Mouse (Mus musculus) layer of hippocampus, adult 8-10 months (tissue): ENCODE measurements around the gene Rhno1. TPM values are rescaled to one million over a fixed set of nuclear protein-coding genes. Genes with fewer than 3 reads are reported as not detected.

Experiments
- DNase-seq, 2 experiments: peaks; one replicate each; pipeline ENCODE4 v3.0.0; 2022; ENCODE audit warnings: low spot score in 2 of 2
- total RNA-seq, 4 experiments: library from RNA; stranded (reverse); gene quantifications; 2 replicates each; pipeline ENCODE4 v1.2.4; 2022

The Rhno1 gene
- total RNA-seq, 4 experiments from 2014 or later: 18.6 to 22.1 (median 20.0) TPM

DNA sequence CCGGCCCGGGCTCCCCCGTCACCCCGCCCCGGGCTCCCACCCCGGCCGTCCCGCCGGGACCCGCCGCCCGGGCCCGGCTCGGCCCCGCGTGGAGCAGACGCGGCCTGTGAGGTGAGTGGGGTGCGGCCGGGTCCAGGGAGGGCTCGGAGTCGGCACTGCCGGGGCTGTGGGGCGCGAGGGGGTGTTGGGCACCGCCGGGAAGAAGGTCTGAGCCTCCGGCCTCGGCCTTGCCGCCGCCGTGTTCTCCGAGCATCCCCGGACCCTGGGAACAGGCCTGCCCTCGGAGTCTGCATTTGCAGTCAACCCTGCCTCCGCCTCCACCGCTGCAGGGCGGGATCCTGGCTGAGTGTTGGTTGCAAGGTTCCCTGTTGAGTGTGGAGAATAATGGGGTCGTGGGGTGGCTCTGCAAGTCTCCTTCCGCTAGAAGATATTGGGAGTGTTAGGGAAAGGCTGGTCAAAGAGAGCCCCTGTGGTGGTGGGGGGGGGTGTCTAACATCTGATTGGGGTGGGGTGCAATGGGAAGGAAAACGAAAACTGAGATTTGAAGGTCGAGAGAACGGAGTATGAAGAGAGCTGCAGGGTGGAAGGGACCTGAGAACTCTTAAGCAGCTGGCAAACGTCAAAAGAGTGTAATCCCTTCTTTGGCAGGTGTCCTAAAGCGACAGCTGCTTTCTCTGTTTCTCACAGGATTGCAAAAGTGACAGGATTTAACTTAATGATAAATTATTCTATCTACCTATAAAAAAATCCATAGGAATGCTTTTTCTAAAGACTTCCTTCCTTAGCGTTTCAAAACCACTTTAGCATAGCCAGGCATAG lies 505 bp upstream of the Rhno1 start:
- DNase-seq: no peak

DNA sequence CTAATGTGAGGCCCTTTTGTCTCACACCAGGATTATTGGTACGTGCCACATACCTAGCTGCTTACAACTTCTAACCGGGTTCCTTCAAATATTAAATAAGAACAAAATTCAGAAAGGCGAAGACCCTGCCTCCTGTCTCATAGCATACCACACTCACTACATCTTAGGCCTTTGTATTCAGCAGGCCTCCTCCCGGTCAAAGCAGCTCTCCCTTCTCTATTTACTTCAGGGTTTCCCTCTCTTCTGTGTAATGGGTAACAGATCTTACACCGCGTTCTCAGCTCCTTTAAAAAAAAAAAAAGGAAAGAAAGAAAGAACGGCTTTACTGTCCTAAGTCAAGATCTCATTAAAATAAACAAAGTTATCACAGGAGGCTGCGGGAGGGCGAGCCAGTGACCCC lies 810 bp downstream of the Rhno1 start:
- DNase-seq: no peak

DNA sequence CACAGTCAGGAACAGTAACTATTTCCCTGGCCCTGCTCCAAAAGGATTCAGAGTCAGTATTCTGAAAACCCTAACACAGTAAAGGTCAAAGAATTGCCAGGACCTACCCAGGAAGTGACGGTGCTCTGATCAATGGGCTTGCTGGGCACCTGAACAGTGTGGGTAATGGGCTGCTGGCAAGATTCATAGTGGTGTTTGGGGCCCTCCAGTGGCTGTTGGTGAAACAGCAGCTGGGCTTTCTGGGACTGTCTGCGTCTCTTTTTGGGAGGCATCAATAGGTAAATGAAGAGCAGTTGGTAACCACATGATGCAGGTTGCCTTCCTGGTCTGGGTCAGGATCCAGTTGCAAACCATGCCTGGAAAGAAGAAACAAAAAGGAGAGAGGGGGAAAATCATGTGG lies 3.7 kb downstream of the Rhno1 start:
- peak in 1 of 2 experiments; percentile 78 for DNase-seq

DNA sequence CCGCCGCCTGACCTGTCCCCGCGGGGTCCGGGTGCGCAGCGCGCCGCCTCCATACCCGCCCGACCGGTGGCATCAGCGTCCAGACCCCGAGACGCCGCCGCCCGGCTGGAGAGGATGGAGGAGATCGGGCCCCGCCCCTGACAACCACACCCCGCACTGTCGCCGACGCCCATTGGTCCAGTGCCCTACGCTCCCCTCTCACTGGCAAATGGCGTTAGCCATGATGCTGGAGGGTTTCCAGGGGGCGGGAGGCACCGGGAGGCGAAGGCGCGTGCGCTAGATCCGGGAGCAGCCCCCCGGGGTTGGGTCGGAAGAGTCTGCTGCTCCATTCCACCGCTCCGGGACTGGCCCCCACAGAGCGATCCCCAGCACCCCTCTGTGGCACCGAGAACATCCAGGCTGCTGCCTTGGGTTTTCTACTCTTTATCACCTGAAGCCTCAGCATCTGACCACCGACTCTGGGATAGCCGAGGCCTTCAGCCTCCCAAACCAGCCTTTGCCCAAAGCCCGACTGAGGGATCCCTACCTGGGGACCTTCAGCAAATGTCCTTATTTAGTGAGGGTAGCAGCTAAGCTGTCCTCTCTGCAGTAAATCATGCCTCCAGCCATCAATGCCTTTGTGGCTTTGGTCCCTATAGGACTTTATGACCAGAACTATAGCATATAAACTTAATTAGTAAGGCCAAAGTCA lies 6.8 kb downstream of the Rhno1 start, which contains the start of gene Tulp3:
Gene Tulp3, minus strand, starts transcription at position 126 of the 691 bp plus-strand sequence.
- DNase-seq: peak; percentile 96

GRCm38 (mm10) chr6:128355201-128355681 lies 7.5 kb downstream of the Rhno1 start:
- peak; percentile 37 to 59 for DNase-seq

DNA sequence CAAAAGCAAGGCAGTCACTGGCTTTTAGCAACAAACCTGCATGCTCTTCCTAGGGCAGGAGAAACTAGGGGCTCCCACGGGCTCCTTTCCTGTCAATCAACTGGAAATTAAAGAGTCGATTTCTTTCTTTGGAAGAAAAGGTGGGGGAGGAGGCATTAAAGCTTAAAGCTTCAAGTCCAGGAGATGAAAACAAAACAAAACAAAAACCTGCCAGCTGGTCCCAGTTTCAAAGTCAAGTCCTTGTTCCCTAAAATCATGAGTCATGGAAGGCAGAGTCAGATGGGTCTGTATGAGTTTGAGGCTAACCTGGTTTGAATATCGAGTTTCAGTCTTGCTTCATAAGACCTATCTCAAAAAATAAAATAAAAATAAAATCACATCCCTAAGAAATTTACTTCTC lies 8.6 kb downstream of the Rhno1 start:
- no peak for DNase-seq

DNA sequence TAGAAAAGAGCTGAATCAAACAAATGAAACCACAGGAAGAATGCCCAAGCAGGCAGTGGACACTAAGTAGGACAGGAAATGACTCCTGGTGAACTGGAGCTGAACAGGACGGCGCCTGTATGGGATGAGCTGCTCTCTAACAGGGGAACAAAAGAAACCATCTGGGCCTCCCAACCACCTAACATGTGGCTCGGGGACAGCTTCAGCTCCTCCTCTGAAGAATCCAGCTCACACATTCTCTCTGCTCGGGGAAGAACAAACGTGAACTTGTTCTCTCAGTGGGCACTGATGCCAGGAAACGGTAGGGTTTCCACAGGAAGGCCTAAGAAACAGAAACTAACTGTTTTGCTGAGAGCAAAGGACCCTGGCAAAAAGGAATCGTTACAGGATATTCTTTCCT lies 13.0 kb downstream of the Rhno1 start:
- peak; percentile 52 to 58 for DNase-seq

DNA sequence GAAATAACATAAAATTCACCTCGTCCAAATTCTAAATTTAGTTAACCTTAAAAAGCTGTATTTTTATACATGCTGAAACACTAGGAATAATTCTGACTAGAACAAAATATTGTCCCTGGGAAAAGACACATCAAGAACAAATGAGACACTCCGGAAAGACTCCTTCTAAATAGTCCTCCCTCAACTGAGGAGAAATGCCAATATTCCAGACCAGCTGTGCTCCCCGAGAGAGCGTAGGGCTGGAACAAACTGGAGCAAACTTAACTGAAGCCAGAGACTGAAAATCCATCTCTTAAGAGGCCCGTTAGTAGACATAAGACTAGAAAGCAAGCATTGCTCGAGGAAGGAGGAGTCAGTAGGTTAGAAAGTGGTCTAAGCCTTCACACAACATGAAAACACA lies 15.9 kb downstream of the Rhno1 start:
- no peak for DNase-seq

DNA sequence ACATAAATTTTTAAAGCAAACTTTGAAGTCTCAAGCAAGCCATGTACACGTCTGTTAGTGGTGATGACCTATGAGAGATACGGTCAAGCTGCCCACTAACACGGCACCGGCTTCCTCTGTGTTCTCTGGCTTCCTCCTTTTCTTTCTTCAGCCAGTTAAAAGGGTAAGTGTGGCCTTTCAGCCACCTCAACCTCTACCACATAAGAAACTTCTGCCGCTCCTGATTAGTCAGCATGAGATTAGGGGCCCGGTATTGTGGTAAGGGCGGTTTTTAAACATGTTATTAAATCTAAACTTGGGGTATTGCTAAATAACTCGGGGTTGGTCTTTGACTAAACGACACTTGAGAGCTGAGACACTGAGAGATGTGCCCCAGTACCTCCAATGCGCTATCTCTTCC lies 17.1 kb downstream of the Rhno1 start:
- DNase-seq: no peak

- no peak for DNase-seq
These were observed 20.6 kb downstream of the Rhno1 start for GRCm38 (mm10) chr6:128341956-128342723.

DNA sequence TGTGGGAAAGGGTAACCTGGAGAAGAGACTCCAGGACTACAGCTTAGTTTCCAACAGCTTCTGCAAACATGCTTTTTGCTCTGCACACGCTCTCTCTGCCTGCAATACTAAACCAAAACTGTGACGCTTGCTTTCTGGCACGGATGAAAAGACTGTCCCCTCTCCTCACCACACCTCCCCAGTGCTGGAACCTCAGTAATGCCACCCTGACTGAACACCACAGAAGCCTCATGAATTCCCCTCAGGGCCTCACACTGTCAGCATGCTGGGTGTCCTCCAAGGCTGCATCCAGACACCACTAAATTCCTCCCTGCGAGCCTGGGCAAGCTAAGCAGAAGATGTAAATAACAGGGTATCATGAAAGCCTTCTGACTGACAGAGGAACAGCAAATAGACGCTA lies 23.8 kb downstream of the Rhno1 start:
- DNase-seq: no peak

DNA sequence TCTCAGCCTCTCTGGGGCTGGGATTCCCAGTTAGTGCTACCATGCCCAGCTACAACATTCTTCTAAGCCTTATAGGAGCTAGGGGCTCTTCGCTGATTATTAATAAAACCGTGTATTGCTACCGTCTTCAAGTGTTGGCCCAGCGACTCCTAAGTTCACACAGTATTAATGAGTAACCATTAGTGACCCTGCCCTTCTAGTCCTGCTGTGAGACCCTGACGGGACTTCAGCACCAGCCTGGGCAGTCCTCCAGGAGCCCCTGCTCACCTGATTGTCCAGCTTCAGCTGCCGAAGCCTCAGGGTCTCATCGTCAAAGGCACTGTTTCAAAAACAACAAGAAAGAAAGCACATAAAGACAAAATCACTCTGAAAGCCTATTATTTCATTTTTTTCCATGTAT lies 25.2 kb downstream of the Rhno1 start:
- no peak for DNase-seq

DNA sequence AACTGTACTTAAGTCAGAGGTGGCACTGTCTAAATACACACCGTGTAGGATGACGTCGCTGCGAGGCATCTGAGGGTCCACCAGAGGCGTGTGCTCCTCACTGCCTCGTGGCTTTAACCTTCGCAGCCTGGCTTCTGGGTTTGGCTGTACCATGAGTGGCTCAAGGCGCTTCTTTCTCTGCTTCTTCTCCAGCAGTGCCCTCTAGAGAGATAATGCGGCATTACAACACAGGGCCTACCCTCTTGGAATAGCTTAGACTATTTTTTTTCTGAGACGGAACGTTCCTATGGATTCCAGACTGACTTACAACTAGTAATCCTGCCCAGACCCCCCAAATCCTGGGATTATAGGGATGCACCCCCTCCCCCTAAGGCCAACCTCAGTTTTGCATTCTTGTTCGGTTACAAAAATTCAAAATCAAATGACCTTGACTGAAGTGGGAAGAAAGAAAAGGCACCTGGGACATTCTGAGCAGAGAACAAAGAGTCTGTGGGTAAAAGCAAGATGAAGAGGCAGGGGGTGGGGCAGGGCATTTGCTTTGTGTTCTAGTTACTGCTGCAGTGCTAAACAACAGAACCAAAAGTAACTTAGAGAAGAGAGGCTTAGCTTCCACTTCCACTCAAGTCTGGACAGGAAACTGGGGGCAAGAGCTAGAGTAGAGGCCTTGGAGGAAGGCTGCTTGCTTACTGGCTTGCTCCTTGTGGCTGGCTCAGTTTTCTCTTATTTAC lies 28.1 kb downstream of the Rhno1 start:
- DNase-seq: peak in 1 of 2 experiments; percentile 69

GRCm38 (mm10) chr6:128318317-128318716 lies 44.4 kb downstream of the Rhno1 start:
- peak; percentile 54 to 73 for DNase-seq

GRCm38 (mm10) chr6:128315597-128315996 lies 47.1 kb downstream of the Rhno1 start:
- no peak for DNase-seq

DNA sequence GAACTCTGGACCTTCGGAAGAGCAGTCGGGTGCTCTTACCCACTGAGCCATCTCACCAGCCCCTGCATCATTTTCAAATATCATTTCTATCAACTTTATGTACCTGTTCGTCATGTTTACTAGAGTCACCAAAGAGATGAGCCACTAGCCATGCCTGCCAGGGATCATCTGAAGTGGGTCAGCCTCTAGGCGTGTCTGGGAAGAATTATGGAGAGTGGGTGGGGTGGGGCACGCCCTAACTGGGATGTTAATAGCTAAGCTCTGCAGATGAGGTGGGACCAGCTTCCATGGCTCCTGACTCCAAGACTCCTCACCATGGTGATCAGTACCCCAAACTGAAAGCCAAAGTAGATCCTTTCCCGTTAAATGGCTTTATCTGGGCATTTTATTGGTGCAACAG lies 47.9 kb downstream of the Rhno1 start:
- DNase-seq: no peak

DNA sequence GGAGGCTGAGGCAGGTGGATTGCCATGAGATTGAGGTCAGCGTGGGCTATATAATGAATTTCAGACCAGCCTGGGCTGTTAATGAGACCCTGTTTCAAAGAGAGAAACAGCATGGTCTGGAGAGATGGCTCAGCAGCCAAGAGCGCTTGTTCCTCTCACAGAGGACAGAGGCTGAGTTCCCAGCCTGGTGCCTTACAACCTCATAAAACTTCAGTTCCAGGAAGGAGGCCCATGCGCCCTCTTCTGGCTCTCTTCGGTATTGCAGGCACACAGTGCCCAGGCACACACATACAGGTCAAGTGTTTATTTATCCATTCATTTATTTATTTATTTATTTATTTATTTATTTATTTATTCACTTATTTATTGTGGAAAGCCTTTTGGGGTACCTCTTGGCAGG lies 54.4 kb downstream of the Rhno1 start:
- DNase-seq: peak in 1 of 2 experiments; percentile 38
